Mouse (Mus musculus) kidney, embryonic 16.5 days (tissue): Measurements from ENCODE around the gene Sh3rf1. TPM values are rescaled to one million over a fixed set of nuclear protein-coding genes. Genes with fewer than 3 reads are reported as not detected.

Source experiments
- ATAC-seq: fragments of 200-750 bp; cut with Nextera tagmentation; 2 replicates; pipeline ENCODE4 v1.8.0; 2017; ENCODE audit warnings: moderate TSS enrichment; ENCODE audit not compliant: low FRiP score, low TSS enrichment
- H3K27ac ChIP-seq: fragments of 300-500 bp; sonication (generic); 2 replicates; pipeline ENCODE4 v1.5.1; 2014; ENCODE audit warnings: low read length
- H3K27me3 ChIP-seq: fragments of 300-500 bp; sonication (generic); 2 replicates; pipeline ENCODE4 v1.6.1; 2014; ENCODE audit warnings: low read length, control low read depth, mixed read lengths; ENCODE audit not compliant: insufficient read depth
- H3K36me3 ChIP-seq: fragments of 300-500 bp; sonication (generic); 2 replicates; pipeline ENCODE4 v1.6.1; 2014; ENCODE audit warnings: low read length, control low read depth, mixed read lengths; ENCODE audit not compliant: insufficient read depth
- H3K4me1 ChIP-seq: fragments of 300-500 bp; sonication (generic); 2 replicates; pipeline ENCODE4 v1.6.1; 2014; ENCODE audit warnings: low read length, control low read depth, mixed read lengths; ENCODE audit not compliant: insufficient read depth
- H3K4me2 ChIP-seq: fragments of 300-500 bp; sonication (generic); replicated peaks from 2 replicates; pipeline ENCODE4 v1.6.1; 2014; ENCODE audit warnings: low read depth, low read length
- H3K4me3 ChIP-seq: fragments of 300-500 bp; sonication (generic); 2 replicates; pipeline ENCODE4 v1.5.1; 2014; ENCODE audit warnings: mild to moderate bottlenecking, low read length
- H3K9ac ChIP-seq: fragments of 300-500 bp; sonication (generic); replicated peaks from 2 replicates; pipeline ENCODE4 v1.6.1; 2014; ENCODE audit warnings: low read length
- H3K9me3 ChIP-seq: fragments of 300-500 bp; sonication (generic); 2 replicates; pipeline ENCODE4 v1.6.1; 2016; ENCODE audit warnings: low read length, control low read depth
- WGBS: fragments of 180-500 bp; shearing (Covaris S2); extraction: QIAGEN DNeasy Blood & Tissue Kit; methylation state at CpG from one replicate; pipeline ENCODE4 v1.1.7; 2014; 5-methylcytosine and 5-hydroxymethylcytosine counted together
- polyA plus RNA-seq: library from polyadenylated mRNA; unstranded; fragments of >200 nt; fragmentation: Nextera tagmentation; extraction: Ambion mirVana; gene quantifications from 2 replicates; pipeline ENCODE4 v1.2.1, GENCODE M21; 2015

The Sh3rf1 gene
- polyA plus RNA-seq, 1 experiment from 2014 or later, result 23.3 TPM

DNA sequence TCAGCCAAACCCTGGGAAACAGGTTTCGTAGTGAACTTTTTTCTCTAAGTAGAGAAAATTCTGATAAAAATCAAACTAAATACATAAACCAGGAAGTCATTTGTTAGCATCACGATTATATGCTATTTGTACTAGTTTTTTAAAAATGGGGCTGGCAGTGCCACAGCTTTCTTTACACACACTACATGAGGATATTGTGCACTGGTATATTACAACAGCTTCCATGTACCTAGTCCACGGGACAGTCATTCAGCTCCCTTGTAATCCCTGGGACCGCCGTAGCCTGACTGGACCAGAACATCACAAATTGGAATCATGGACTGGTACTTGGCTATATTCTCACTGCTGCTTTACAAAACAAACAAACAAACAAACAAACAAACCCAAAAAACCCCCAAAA, 11.8 kb downstream of the Sh3rf1 start:
- H3K27ac ChIP-seq, result no peak overlapping the region
- no peak for ATAC-seq
- 83% methylated on average over 5 of the region's 5 CpGs for WGBS

DNA sequence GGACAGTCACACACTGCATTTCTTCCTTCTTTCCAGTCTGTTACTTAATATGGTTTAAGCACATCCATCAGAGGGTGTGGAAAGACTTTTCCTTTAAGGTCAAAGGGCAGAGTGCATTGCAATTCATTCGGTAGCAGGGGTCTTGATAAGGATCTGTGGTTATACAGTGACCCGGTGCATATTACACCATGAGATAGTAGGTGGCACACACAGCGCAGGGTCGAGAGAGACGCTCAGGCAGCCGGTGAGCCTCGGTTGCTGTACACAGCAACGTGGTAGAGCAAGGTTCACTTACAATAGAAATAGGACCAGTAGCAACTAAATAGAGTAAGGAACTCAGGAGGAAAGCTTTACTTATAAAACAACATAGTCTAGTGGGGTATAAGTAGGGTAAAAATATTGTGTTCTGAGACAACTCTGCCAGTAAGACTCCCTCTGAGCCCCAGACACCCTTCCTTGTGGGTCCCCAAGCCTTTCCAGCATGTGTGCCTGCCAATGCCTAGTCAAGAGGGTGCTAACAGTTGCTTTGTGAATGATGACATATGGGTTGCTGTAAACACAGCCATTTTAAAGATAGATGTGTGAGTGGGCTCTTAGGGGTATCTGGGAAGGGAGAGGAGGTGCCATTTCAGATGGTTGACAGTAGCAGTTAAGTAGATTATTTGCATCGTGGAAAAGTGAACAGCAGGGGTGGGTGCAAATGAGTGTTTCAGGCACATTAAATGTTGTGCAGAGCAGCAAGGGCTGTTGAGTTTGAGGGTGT, 13.0 kb downstream of the Sh3rf1 start:
- Histone ChIP-seq H3K4me1 (peaks cover 19% of the 10 kb centered on the region), H3K4me2 (no peak overlapping the region), H3K9me3 (no peaks in the 10 kb centered on the region), H3K27me3 (no peaks in the 10 kb centered on the region), H3K27ac (peak overlapping the region; percentile 27; the same call in 1 of the 2 replicates), H3K4me3 (no peak overlapping the region), H3K9ac (no peak overlapping the region), H3K36me3 (peaks cover 11% of the 10 kb centered on the region)
- peak; percentile 57 for ATAC-seq
- WGBS, result 56% methylated on average over 9 of the region's 9 CpGs

More for the DNA sequence above, 11.8 kb downstream of the Sh3rf1 start:
- Histone ChIP-seq H3K36me3 (peaks cover 7% of the 10 kb centered on the region), H3K9ac (no peak overlapping the region), H3K4me1 (peaks cover 28% of the 10 kb centered on the region), H3K4me2 (no peak overlapping the region), H3K27me3 (no peaks in the 10 kb centered on the region), H3K4me3 (no peak overlapping the region), H3K9me3 (no peaks in the 10 kb centered on the region)

DNA sequence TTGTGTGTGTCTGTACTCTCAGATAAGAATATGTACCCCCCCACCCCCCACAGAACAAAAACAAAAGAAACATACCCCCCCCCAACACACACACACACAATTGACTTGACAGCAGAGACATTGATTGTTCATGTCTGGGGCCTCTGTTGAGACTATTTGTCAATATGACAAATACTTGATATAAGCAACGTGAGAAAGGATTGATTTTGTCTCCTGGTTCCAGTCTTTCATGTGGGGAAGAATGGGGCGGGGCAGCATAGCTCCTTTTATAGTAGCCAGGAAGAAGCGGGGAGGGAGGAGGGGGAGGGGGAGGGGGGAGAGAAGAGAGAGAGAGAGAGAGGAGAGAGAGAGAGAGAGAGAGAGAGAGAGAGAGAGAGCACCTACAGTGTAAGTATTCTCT, 15.9 kb downstream of the Sh3rf1 start:
- Histone ChIP-seq H3K4me2 (no peak overlapping the region), H3K27me3 (no peaks in the 10 kb centered on the region), H3K36me3 (peaks cover 10% of the 10 kb centered on the region), H3K4me3 (no peak overlapping the region), H3K27ac (no peak overlapping the region), H3K4me1 (peaks cover 16% of the 10 kb centered on the region), H3K9ac (no peak overlapping the region), H3K9me3 (peaks cover 1% of the 10 kb centered on the region; the same call in 1 of the 2 replicates)
- 71% methylated on average over 3 of the region's 3 CpGs for WGBS
- no peak for ATAC-seq

DNA sequence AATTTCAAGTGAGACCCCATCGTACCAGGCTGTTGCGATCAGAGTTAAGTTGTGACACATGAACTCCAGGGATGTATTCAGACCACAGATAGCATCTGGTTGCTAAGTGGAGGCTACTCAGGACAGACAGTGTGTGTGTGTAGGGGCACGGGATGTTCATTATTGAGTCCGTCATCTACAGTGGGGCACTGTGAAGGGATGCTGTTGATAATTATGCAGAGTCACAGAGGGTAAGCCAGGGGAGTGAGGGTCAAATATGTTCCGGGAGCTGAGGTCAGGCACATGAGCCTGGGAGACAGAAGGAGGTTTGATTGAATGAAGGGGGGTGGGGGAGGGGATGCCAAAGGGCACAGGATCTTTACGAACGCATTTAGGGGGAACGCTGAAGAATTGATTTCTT, 17.6 kb downstream of the Sh3rf1 start:
- Histone ChIP-seq H3K27me3 (no peaks in the 10 kb centered on the region), H3K4me1 (peaks cover 8% of the 10 kb centered on the region), H3K36me3 (peaks cover 16% of the 10 kb centered on the region), H3K9ac (no peak overlapping the region), H3K27ac (no peak overlapping the region), H3K4me2 (no peak overlapping the region), H3K4me3 (no peak overlapping the region), H3K9me3 (peaks cover 4% of the 10 kb centered on the region; the same call in 1 of the 2 replicates)
- WGBS, result 72% methylated on average over 8 of the region's 8 CpGs
- ATAC-seq, result no peak

DNA sequence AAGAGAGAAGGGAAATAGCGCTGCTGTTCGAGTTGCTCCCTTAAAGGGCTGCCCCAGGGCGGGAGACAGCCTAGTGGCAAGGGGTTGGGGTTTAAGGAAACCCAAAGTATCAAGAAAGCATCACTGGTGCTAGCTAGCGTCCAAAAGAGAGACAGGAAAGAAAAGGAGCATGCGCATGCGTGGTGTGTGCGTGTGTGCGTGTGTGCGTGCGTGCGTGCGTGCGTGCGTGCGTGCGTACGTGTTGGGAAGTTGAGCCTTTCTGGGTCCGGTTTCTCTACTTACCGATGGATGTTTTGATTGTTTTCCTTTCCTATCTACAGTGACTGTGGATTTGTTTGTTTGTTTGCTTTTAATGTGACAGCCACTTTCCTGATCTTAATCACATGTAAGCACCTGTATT, 19.2 kb downstream of the Sh3rf1 start:
- H3K36me3 ChIP-seq, result peaks cover 15% of the 10 kb centered on the region
- peaks cover 4% of the 10 kb centered on the region; the same call in 1 of the 2 replicates for H3K9me3 ChIP-seq
- no peak overlapping the region for H3K4me3 ChIP-seq
- ATAC-seq, result no peak
- WGBS, result 93% methylated on average over 19 of the region's 19 CpGs
- H3K27ac ChIP-seq, result no peak overlapping the region
- H3K4me1 ChIP-seq, result peaks cover 9% of the 10 kb centered on the region
- H3K9ac ChIP-seq, result no peak overlapping the region
- no peaks in the 10 kb centered on the region for H3K27me3 ChIP-seq
- H3K4me2 ChIP-seq, result no peak overlapping the region

DNA sequence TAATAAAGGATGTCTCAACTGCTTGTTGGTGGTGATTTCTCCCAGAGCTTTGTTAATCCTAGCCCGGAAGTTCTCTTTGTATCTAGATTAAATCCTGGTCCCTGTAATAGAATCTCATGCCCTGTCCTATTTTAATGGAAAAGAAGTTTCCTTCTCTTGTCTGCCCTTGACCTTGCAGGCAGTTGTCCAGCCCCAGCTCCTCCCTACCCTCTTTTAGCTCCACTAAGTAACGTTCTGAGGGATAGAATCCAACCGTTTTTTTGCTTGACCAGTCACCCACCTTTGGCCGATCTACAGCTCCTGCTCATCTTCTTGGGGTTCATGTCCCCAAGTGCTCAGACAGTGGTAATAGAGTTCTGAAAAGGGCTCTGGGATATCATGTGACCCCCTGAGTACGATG, 19.8 kb downstream of the Sh3rf1 start:
- peaks cover 10% of the 10 kb centered on the region for H3K4me1 ChIP-seq
- peaks cover 11% of the 10 kb centered on the region; the same call in 1 of the 2 replicates for H3K36me3 ChIP-seq
- no peak for ATAC-seq
- H3K4me3 ChIP-seq, result no peak overlapping the region
- no peaks in the 10 kb centered on the region for H3K27me3 ChIP-seq
- H3K27ac ChIP-seq, result no peak overlapping the region
- no peak overlapping the region for H3K9ac ChIP-seq
- no peak overlapping the region for H3K4me2 ChIP-seq
- WGBS, result 81% methylated on average over 5 of the region's 5 CpGs
- peaks cover 4% of the 10 kb centered on the region; the same call in 1 of the 2 replicates for H3K9me3 ChIP-seq

DNA sequence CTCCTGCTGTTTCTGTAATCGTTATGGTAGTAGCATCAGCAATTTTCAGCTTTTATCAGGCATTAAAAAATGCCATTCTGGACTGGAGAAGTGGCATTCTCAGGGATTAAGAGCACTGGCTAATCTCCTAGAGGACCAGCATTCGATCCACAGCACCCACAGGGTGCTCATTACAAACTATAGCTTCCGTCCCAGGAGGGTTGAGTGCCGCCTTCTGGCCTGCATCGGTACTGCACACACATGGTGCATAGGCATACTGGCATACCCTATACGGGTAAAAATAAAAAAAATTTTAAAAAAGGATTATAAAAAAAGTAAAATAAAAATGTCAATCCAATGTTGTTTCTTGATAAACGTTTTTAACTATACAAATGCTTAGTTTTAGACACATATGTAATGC, 20.5 kb downstream of the Sh3rf1 start:
- no peak overlapping the region for H3K4me3 ChIP-seq
- no peak overlapping the region for H3K4me2 ChIP-seq
- H3K9ac ChIP-seq, result no peak overlapping the region
- no peak for ATAC-seq
- H3K27ac ChIP-seq, result no peak overlapping the region
- H3K27me3 ChIP-seq, result no peaks in the 10 kb centered on the region
- H3K9me3 ChIP-seq, result peaks cover 4% of the 10 kb centered on the region; the same call in 1 of the 2 replicates
- peaks cover 10% of the 10 kb centered on the region for H3K4me1 ChIP-seq
- WGBS, result 96% methylated on average over 7 of the region's 7 CpGs
- peaks cover 11% of the 10 kb centered on the region; the same call in 1 of the 2 replicates for H3K36me3 ChIP-seq

DNA sequence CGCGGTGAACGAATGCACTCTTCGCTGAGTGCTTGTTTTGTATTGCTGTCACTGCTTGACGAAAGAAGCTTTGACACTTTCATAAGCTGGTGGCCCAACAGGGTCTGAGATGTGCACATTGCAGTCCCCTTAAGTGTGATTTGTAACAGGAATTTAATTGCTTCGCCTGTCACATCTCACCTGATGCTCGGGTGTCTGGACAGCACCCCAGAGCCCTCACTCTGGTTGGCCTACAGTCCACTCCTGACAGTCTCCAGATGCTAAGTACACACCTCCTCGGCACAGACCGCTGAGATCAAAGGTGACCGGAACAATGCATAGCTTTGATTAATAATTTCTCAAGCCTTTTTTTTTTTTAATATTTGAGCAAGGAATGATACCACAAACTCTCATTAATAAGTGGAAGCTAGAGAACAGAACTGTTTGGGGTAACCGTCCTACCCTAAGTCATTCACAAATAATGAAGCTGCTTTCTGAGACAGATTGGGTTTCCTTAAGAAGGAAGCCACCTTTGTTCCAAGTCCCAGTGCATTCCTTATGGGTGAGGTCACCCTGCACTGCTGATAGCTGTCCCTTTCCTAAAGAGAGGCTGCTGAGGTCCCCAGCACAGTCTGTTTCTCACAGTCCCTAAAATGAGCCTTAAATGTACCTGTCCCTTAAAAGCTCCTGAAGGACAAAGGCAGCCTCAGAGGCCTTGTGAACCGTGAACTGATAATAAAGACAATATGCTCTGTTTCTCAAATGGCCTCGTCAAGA, 23.8 kb downstream of the Sh3rf1 start:
- Histone ChIP-seq H3K4me3 (no peak overlapping the region), H3K4me2 (no peak overlapping the region), H3K27ac (no peak overlapping the region), H3K36me3 (peaks cover 23% of the 10 kb centered on the region), H3K27me3 (no peaks in the 10 kb centered on the region), H3K4me1 (peaks cover 16% of the 10 kb centered on the region), H3K9ac (no peak overlapping the region), H3K9me3 (peaks cover 12% of the 10 kb centered on the region)
- peak; percentile 65; the same call in 1 of the 2 replicates for ATAC-seq
- WGBS, result 61% methylated on average over 13 of the region's 13 CpGs

DNA sequence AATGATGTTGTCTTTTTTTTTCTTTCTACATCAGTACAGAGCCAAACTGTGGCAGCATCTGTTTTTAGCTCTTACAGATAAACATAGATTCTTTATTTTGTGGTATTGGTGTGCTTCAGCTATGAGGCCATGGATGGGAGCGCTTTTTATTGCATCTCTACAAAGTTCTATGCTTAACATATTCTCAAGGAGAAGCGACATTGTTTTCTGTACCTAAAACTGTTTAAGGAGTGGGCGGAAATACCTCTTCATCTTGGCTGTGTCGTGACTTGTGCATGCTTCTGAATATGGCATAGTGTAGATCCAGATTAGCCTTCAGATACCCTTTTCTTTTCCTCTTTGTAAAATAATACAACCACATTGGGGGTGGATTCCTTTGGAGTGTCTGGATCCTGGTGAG, 25.8 kb downstream of the Sh3rf1 start:
- Histone ChIP-seq H3K36me3 (peaks cover 23% of the 10 kb centered on the region), H3K4me3 (no peak overlapping the region), H3K9me3 (peaks cover 12% of the 10 kb centered on the region), H3K4me1 (peaks cover 17% of the 10 kb centered on the region), H3K9ac (no peak overlapping the region), H3K27ac (no peak overlapping the region), H3K27me3 (no peaks in the 10 kb centered on the region), H3K4me2 (no peak overlapping the region)
- WGBS, result 92% methylated on average over 4 of the region's 4 CpGs
- ATAC-seq, result no peak

DNA sequence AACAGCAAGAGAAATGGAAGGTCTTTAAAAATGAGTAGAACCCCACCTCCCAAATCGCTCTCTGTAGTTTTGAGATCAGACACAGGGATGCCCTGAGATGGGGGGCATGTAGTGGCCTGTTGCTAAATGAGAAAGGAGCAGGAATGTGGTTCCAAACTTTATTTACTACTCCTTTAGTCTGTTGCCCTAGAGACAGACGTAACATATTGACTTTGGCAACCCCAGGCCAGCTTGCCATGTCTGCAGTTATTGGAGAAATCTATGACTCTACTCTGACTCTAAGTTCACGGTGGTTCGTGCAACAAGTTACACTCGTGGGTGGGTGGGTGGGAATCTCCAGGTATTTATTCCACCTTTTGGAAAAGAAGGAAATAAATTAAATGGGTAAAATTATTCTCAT, 30.5 kb downstream of the Sh3rf1 start:
- peaks cover 16% of the 10 kb centered on the region for H3K36me3 ChIP-seq
- peaks cover 9% of the 10 kb centered on the region for H3K9me3 ChIP-seq
- WGBS, result 57% methylated on average over 5 of the region's 5 CpGs
- H3K27me3 ChIP-seq, result no peaks in the 10 kb centered on the region
- H3K4me2 ChIP-seq, result no peak overlapping the region
- H3K4me3 ChIP-seq, result no peak overlapping the region
- H3K4me1 ChIP-seq, result peaks cover 17% of the 10 kb centered on the region
- H3K9ac ChIP-seq, result no peak overlapping the region
- ATAC-seq, result no peak
- H3K27ac ChIP-seq, result no peak overlapping the region
